Mouse (Mus musculus) lung, postnatal 0 days (tissue): ENCODE results near the gene Nbea.

ENCODE experiments used
- CTCF ChIP-seq: IDR thresholded peaks from 2 replicates; pipeline ENCODE4 v1.5.1; 2016; ENCODE audit warnings: antibody characterized with exemption, mild to moderate bottlenecking
- EP300 ChIP-seq: IDR thresholded peaks from 2 replicates; pipeline ENCODE4 v1.6.1; 2016; ENCODE audit warnings: antibody characterized with exemption, mild to moderate bottlenecking, control low read depth

- TF ChIP-seq EP300 = no peak
- no peak for TF ChIP-seq CTCF
Measured at GRCm38 (mm10) chr3:55819598-55819997, 363.9 kb downstream of the Nbea start.
